Mouse (Mus musculus) retina, adult 2 months (tissue): ENCODE results near the gene Psmd2.
A peak's percentile ranks its signal among the peaks of the same experiment; 100 is the strongest.

Experiments used
- DNase-seq: peaks from one replicate; pipeline ENCODE4 v3.0.0-alpha.2; 2012; ENCODE audit warnings: low read depth, low spot score

Gene Psmd2

GRCm38 (mm10) chr16:20651076-20651946 lies at the start of gene Psmd2:
Psmd2 (plus strand) TSS chr16:20651652.
- peak; percentile 85 for DNase-seq

GRCm38 (mm10) chr16:20604705-20605104 lies 46.7 kb upstream of the Psmd2 start:
- DNase-seq, result no peak

- DNase-seq, result peak; percentile 75
These were observed 40.7 kb upstream of the Psmd2 start for GRCm38 (mm10) chr16:20610501-20611356.

- peak; percentile 71 for DNase-seq
These were observed 39.9 kb upstream of the Psmd2 start, which contains the start of the genes Eef1akmt4, Gm49333 and Alg3 for GRCm38 (mm10) chr16:20611357-20612227. Eef1akmt4 (plus strand) TSS chr16:20611593. Gm49333 (plus strand) TSS chr16:20611610. Alg3 (minus strand) TSS chr16:20611735.

- no peak for DNase-seq
These were observed 31.7 kb upstream of the Psmd2 start for GRCm38 (mm10) chr16:20619541-20620398.

- no peak for DNase-seq
These were observed 31.1 kb upstream of the Psmd2 start for GRCm38 (mm10) chr16:20620399-20620735.

- no peak for DNase-seq
These were observed 30.7 kb upstream of the Psmd2 start for GRCm38 (mm10) chr16:20620751-20621190.

- no peak for DNase-seq
These were observed 30.1 kb upstream of the Psmd2 start, which contains the start of gene Camk2n2 for GRCm38 (mm10) chr16:20621191-20621990. Camk2n2 (minus strand) TSS chr16:20621287.

- no peak for DNase-seq
These were observed 29.3 kb upstream of the Psmd2 start for GRCm38 (mm10) chr16:20621991-20622685.

GRCm38 (mm10) chr16:20623211-20623610 lies 28.2 kb upstream of the Psmd2 start:
- DNase-seq, result no peak

GRCm38 (mm10) chr16:20628871-20629391 lies 22.5 kb upstream of the Psmd2 start:
- no peak for DNase-seq

- DNase-seq, result no peak
These were observed 21.5 kb upstream of the Psmd2 start, which contains the start of gene Ece2 for GRCm38 (mm10) chr16:20629731-20630634. Ece2 (plus strand) TSS chr16:20629828.

DNA sequence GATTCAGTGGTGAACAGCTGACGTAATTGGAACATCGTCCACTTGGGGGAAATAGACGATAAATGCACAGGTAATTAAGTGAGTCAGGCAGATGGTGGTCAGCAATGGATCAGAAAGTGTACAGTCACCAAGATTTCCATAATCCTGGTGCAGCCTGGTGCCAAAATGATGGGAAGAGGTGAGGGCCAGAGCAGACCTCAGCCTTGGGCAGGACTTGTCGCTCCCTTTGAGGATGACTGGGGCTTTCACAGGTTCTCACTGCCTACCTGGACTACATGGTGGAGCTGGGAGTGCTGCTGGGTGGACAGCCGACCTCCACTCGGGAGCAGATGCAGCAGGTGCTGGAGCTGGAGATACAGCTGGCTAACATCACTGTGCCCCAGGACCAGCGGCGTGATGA lies 14.0 kb upstream of the Psmd2 start:
- DNase-seq, result no peak

DNA sequence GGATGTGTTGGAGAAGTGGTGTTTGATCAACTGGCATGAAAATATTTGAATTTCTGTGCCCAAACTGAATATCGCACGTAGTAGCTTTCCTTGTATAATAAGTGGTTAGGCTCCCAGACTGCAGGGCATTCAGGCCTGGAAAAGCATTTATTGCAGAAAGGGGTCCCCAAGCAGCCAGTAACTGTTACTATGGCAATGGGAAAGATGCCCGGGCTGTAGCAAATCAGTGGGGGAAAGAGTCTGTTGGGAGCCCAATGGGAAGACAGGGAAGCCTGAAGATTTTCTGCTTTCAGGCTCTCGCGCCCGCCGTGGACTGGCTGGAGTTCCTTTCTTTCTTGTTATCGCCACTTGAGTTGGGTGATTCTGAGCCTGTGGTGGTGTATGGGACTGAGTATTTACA lies 13.1 kb upstream of the Psmd2 start:
- DNase-seq, result no peak

- no peak for DNase-seq
These were observed 9.3 kb upstream of the Psmd2 start for GRCm38 (mm10) chr16:20642161-20642560.

- no peak for DNase-seq
These were observed 7.5 kb upstream of the Psmd2 start for GRCm38 (mm10) chr16:20643911-20644310.

- DNase-seq, result no peak
These were observed 477 bp downstream of the Psmd2 start for GRCm38 (mm10) chr16:20651947-20652310.

- no peak for DNase-seq
These were observed 1.9 kb downstream of the Psmd2 start for GRCm38 (mm10) chr16:20653315-20653714.
